ENCODE assay signal across 10 mouse cellular contexts in genomic region chr8:54610238-54610637, GRCm38 (mm10). TPM values are rescaled to one million over a fixed set of nuclear protein-coding genes. Genes with fewer than 3 reads are reported as not detected.
DNase-seq lines count a peak whose midpoint lies in the region.
"Had no signal": no experiment of that assay in that cellular context is flagged by ENCODE, and none has a peak within 500 bp of the region (broad histone marks: within the 10 kb centered on the region; RNA-seq: fewer than 3 reads in every experiment).

No protein-coding gene starts in this region.

- peak; percentile 6 to 14 for DNase-seq in cerebellum, postnatal 10 days
- DNase-seq in cerebellum, postnatal 25 days = no peak
- peak; percentile 80 for DNase-seq in 3134 (ENCODE audit: extremely low read depth, insufficient read length, low spot score)
- DNase-seq in gastrocnemius, adult 18-20 months (ENCODE audit: low spot score) = peak; percentile 44
- peak; percentile 28 for DNase-seq in heart, postnatal 4 days
- no peak for DNase-seq in left cerebral cortex, adult 11 months (ENCODE audit: low spot score)
- no peak for DNase-seq in cerebellum, adult 9-11 months
- no peak for DNase-seq in cerebellum, postnatal 36 days
- DNase-seq: cerebellum, adult 2 months; thymus, postnatal 36 days had no signal

RNA-seq across cellular contexts. Expression of gene Spata4, which starts 9.7 kb away (rescaled TPM):
- total RNA-seq in gastrocnemius, adult 18-20 months (2021) = not detected
- total RNA-seq in heart, postnatal 4 days (2021) = under 1 TPM in 1 of 2 experiments, not detected in 1; 0.33 TPM

Comparison
In these comparisons a context has a peak if more than half of its experiments do, and no peak if none do; other contexts are left out.
1. DNase-seq: peak in cerebellum, postnatal 10 days (2 of 2), 3134 (single experiment), gastrocnemius, adult 18-20 months (single experiment) and heart, postnatal 4 days (single experiment); none in cerebellum, postnatal 25 days (0 of 2), left cerebral cortex, adult 11 months (single experiment), cerebellum, adult 9-11 months (single experiment) and cerebellum, postnatal 36 days (0 of 2).